Mouse (Mus musculus) megakaryocyte, embryonic 14.5 days (primary cell): ENCODE data around the gene Ubqln2. TPM values are rescaled to one million over a fixed set of nuclear protein-coding genes. Genes with fewer than 3 reads are reported as not detected.

Source experiments
- H3K27me3 ChIP-seq: replicated peaks from 2 replicates; pipeline ENCODE3; 2012; ENCODE audit warnings: inconsistent platforms
- H3K36me3 ChIP-seq: replicated peaks from 2 replicates; pipeline ENCODE3; 2012; ENCODE audit warnings: low read length, inconsistent platforms, mixed read lengths
- H3K4me1 ChIP-seq: 2 replicates; pipeline ENCODE4 v1.6.1; 2012; ENCODE audit warnings: inconsistent platforms
- H3K4me3 ChIP-seq: replicated peaks from 2 replicates; pipeline ENCODE3; 2012; ENCODE audit warnings: moderate library complexity, mild to moderate bottlenecking, inconsistent platforms
- H3K9me3 ChIP-seq: 2 replicates; pipeline ENCODE4 v1.6.1; 2012; ENCODE audit warnings: inconsistent platforms
- FLI1 ChIP-seq: IDR thresholded peaks from 2 replicates; pipeline ENCODE4 v1.6.1; 2012; ENCODE audit warnings: low read length, inconsistent platforms, mixed read lengths
- GATA1 ChIP-seq: IDR thresholded peaks from 3 replicates; pipeline ENCODE4 v1.6.1; 2012; ENCODE audit warnings: mixed read lengths, low read length, inconsistent platforms, borderline replicate concordance
- polyA plus RNA-seq: library from polyadenylated mRNA; stranded (reverse); fragments of >175 nt; gene quantifications from 2 replicates; pipeline ENCODE4 v1.2.3, GENCODE M21; 2012; ENCODE audit warnings: low replicate concordance; ENCODE audit not compliant: insufficient read depth

Ubqln2 gene
- polyA plus RNA-seq, result 50.3 and 158 TPM in 2 replicates

GRCm38 (mm10) chrX:153497688-153498516 is at the start of gene Ubqln2:
Gene Ubqln2 (plus strand): TSS chrX:153498227.
- TF ChIP-seq GATA1 (no peak), FLI1 (no peak)
- Histone ChIP-seq H3K36me3 (peaks cover 12% of the 10 kb centered on the region), H3K4me3 (peak within 1 kb of the TSS; percentile 95), H3K27me3 (peaks cover 5% of the 10 kb centered on the region), H3K9me3 (peaks cover 20% of the 10 kb centered on the region), H3K4me1 (peaks cover 15% of the 10 kb centered on the region)

DNA sequence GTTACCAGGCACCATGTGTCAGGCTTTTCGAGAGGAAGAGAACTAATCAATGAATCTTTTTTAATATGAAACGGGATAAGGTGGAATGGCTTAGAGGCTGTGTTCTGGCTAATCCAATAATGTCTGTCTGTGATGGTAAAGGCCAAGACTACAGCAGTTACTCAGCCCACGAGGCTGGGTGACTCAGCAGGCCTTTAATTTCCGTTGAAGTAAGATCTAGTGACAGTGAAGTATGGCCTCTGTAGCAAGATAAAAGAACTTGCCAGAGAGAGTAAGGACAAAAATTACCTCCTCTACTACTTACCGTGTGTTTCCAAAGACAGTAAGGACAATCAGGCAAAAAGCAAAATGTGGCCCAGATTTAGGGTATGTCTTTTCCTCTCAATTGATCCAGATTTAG is 46.1 kb upstream of the Ubqln2 start:
- Histone ChIP-seq H3K4me1 (peaks cover 12% of the 10 kb centered on the region), H3K27me3 (no peaks in the 10 kb centered on the region), H3K4me3 (no peak overlapping the region), H3K9me3 (no peaks in the 10 kb centered on the region), H3K36me3 (no peaks in the 10 kb centered on the region)
- no peak for TF ChIP-seq GATA1
- TF ChIP-seq FLI1, result no peak

- H3K36me3 ChIP-seq, result no peaks in the 10 kb centered on the region
- no peaks in the 10 kb centered on the region for H3K4me1 ChIP-seq
Observed at GRCm38 (mm10) chrX:153476760-153477248, 21.2 kb upstream of the Ubqln2 start.

GRCm38 (mm10) chrX:153492326-153492725 is 5.7 kb upstream of the Ubqln2 start:
- Histone ChIP-seq H3K4me3 (no peak overlapping the region), H3K36me3 (no peaks in the 10 kb centered on the region), H3K4me1 (no peaks in the 10 kb centered on the region), H3K9me3 (no peaks in the 10 kb centered on the region), H3K27me3 (no peaks in the 10 kb centered on the region)
- no peak for TF ChIP-seq GATA1
- TF ChIP-seq FLI1, result no peak

More at GRCm38 (mm10) chrX:153476760-153477248, 21.2 kb upstream of the Ubqln2 start:
- H3K9me3 ChIP-seq, result no peaks in the 10 kb centered on the region
- H3K27me3 ChIP-seq, result peaks cover 3% of the 10 kb centered on the region
- TF ChIP-seq GATA1 (no peak), FLI1 (no peak)
- H3K4me3 ChIP-seq, result no peak overlapping the region

DNA sequence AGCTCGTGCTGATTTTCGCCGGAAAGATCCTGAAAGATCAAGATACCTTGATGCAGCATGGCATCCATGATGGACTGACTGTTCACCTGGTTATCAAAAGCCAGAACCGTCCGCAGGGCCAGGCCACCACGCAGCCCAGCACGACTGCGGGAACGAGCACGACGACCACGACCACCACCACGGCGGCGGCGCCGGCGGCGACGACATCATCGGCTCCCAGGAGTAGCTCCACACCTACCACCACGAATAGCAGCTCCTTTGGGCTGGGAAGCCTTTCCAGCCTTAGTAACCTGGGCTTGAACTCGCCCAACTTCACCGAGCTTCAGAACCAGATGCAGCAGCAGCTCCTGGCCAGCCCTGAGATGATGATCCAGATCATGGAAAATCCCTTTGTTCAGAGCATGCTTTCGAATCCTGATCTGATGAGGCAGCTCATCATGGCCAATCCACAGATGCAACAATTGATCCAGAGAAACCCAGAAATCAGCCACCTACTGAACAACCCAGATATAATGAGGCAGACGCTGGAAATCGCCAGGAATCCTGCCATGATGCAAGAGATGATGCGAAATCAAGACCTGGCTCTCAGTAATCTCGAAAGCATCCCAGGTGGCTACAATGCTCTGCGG is 752 bp downstream of the Ubqln2 start:
- Histone ChIP-seq H3K9me3 (peaks cover 20% of the 10 kb centered on the region), H3K27me3 (peaks cover 5% of the 10 kb centered on the region), H3K4me3 (peak overlapping the region; percentile 95), H3K4me1 (peaks cover 15% of the 10 kb centered on the region), H3K36me3 (peaks cover 12% of the 10 kb centered on the region)
- TF ChIP-seq GATA1 (no peak), FLI1 (no peak)

GRCm38 (mm10) chrX:153499294-153500046 is 1.4 kb downstream of the Ubqln2 start:
- H3K27me3 ChIP-seq, result peaks cover 5% of the 10 kb centered on the region
- peak overlapping the region; percentile 95 for H3K4me3 ChIP-seq
- peaks cover 12% of the 10 kb centered on the region for H3K36me3 ChIP-seq
- H3K9me3 ChIP-seq, result peaks cover 20% of the 10 kb centered on the region
- TF ChIP-seq FLI1, result no peak
- TF ChIP-seq GATA1, result no peak
- peaks cover 15% of the 10 kb centered on the region for H3K4me1 ChIP-seq

DNA sequence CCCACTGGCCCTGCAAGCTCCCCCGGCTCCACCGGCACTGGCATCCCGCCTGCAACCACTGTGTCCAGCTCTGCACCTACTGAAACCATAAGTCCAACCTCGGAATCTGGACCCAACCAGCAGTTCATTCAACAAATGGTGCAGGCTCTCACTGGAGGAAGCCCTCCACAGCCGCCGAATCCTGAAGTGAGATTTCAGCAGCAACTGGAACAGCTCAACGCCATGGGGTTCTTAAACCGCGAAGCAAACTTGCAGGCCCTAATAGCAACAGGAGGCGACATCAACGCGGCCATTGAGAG is 2.0 kb downstream of the Ubqln2 start:
- Histone ChIP-seq H3K36me3 (peaks cover 12% of the 10 kb centered on the region), H3K4me1 (peaks cover 15% of the 10 kb centered on the region), H3K4me3 (peak overlapping the region; percentile 95), H3K9me3 (peaks cover 20% of the 10 kb centered on the region), H3K27me3 (peaks cover 5% of the 10 kb centered on the region)
- TF ChIP-seq FLI1 (no peak), GATA1 (no peak)

DNA sequence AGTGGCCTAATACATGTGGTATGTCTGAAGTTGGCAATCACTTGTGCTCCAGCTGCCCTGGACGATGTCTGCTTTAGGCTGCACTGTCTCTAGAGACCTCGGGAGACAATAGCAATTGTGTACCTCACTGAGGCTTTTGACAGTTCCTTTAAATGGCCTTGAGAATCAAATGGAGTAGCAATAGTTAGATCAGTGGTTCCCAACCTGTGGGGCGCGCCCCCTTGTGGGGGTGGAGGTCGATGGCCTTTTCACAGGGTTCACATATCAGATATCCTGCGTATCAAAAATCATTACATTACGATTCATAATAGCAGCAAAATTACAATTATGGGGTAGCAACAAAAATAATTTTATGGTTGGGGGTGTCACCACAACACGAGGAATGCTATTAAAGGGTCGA is 7.9 kb downstream of the Ubqln2 start:
- Histone ChIP-seq H3K36me3 (no peaks in the 10 kb centered on the region), H3K9me3 (no peaks in the 10 kb centered on the region), H3K27me3 (no peaks in the 10 kb centered on the region), H3K4me1 (no peaks in the 10 kb centered on the region), H3K4me3 (no peak overlapping the region)
- TF ChIP-seq GATA1, result no peak
- no peak for TF ChIP-seq FLI1

- no peaks in the 10 kb centered on the region for H3K9me3 ChIP-seq
- no peak overlapping the region for H3K4me3 ChIP-seq
- TF ChIP-seq GATA1, result no peak
- no peak for TF ChIP-seq FLI1
- no peaks in the 10 kb centered on the region for H3K4me1 ChIP-seq
- no peaks in the 10 kb centered on the region for H3K36me3 ChIP-seq
- no peaks in the 10 kb centered on the region for H3K27me3 ChIP-seq
Observed at GRCm38 (mm10) chrX:153515491-153515890, 17.5 kb downstream of the Ubqln2 start.

GRCm38 (mm10) chrX:153528399-153528798 is 30.4 kb downstream of the Ubqln2 start:
- Histone ChIP-seq H3K27me3 (no peaks in the 10 kb centered on the region), H3K36me3 (no peaks in the 10 kb centered on the region), H3K4me3 (no peak overlapping the region), H3K4me1 (no peaks in the 10 kb centered on the region), H3K9me3 (no peaks in the 10 kb centered on the region)
- TF ChIP-seq FLI1, result no peak
- no peak for TF ChIP-seq GATA1

Other genes with a start within 250 kb of the Ubqln2 start
- gene Cypt3, start 60.4 kb downstream of the Ubqln2 start, polyA plus RNA-seq, result not detected in 2 replicates
- not detected in 2 replicates for gene Kctd12b, start 198.2 kb downstream of the Ubqln2 start, polyA plus RNA-seq
- 57.1 and 107 TPM in 2 replicates for gene Nbdy, start 225.4 kb downstream of the Ubqln2 start, polyA plus RNA-seq